Mouse (Mus musculus) bone marrow, adult 2 months (tissue): ENCODE measurements around the gene Amfr.

Experiments used
- CTCF ChIP-seq: fragments of 200-500 bp; IDR thresholded peaks from 2 replicates; pipeline ENCODE4 v1.5.1; 2011; ENCODE audit warnings: low read length, control low read depth; ENCODE audit not compliant: control insufficient read depth, insufficient read depth
- POLR2A ChIP-seq: fragments of 200-500 bp; IDR thresholded peaks from 2 replicates; pipeline ENCODE4 v1.6.1; 2011; ENCODE audit warnings: low read depth, mild to moderate bottlenecking, control low read depth, low read length, borderline replicate concordance; ENCODE audit not compliant: control insufficient read depth

GRCm38 (mm10) chr8:94029701-94030100 lies 17.1 kb upstream of the Amfr start:
- TF ChIP-seq CTCF (no peak), POLR2A (no peak)
